9 mouse cellular contexts compared by ENCODE assay signal in genomic region chr12:108994436-108995031, GRCm38 (mm10).
DNase-seq lines count a peak whose midpoint lies in the region; ATAC-seq and TF ChIP-seq lines count a peak whose summit lies in the region.
"Had no signal": no experiment of that assay in that cellular context is flagged by ENCODE, and none has a peak within 500 bp of the region (broad histone marks: within the 10 kb centered on the region; RNA-seq: fewer than 3 reads in every experiment).

No protein-coding gene starts in this region.

- no peak for ATAC-seq in intestine, postnatal 0 days
- 0 out of 2 replicates have a peak, but pooled peaks have one; percentile 36 for ATAC-seq in liver, embryonic 11.5 days (replicated peaks; ENCODE audit: low FRiP score)
- peak; percentile 58; the same call in 1 of the 2 replicates for ATAC-seq in stomach, postnatal 0 days (ENCODE audit: low FRiP score, low TSS enrichment)

- intact Hi-C loops in heart, adult 2 months (cut with DNase I), result no loop called here

- no peaks in the 10 kb centered on the region for H3K36me3 ChIP-seq in heart, adult 2 months (ENCODE audit: control insufficient read depth, insufficient read depth, low read length)
- H3K36me3 ChIP-seq in intestine, postnatal 0 days (ENCODE audit: control insufficient read depth, insufficient read depth), result no peaks in the 10 kb centered on the region
- no peaks in the 10 kb centered on the region for H3K36me3 ChIP-seq in liver, embryonic 11.5 days (ENCODE audit: control insufficient read depth, insufficient read depth, low read length)
- no peaks in the 10 kb centered on the region for H3K36me3 ChIP-seq in stomach, postnatal 0 days (ENCODE audit: control insufficient read depth, insufficient read depth, low read length)

- H3K9ac ChIP-seq in heart, adult 2 months (ENCODE audit: low read depth, low read length), result no peak overlapping the region
- H3K9ac ChIP-seq in intestine, postnatal 0 days (ENCODE audit: low read depth, low read length), result no peak overlapping the region
- H3K9ac ChIP-seq in liver, embryonic 11.5 days (ENCODE audit: low read depth, low read length), result no peak overlapping the region
- H3K9ac ChIP-seq in stomach, postnatal 0 days (ENCODE audit: low read length), result no peak overlapping the region

- H3K9me3 ChIP-seq in intestine, postnatal 0 days (ENCODE audit: control insufficient read depth), result no peaks in the 10 kb centered on the region
- no peaks in the 10 kb centered on the region for H3K9me3 ChIP-seq in liver, embryonic 11.5 days (ENCODE audit: control insufficient read depth, low read length)
- no peaks in the 10 kb centered on the region for H3K9me3 ChIP-seq in stomach, postnatal 0 days (ENCODE audit: control insufficient read depth, low read length)

- H3K27me3 ChIP-seq in heart, adult 2 months (ENCODE audit: control insufficient read depth, insufficient read depth, low read length), result no peaks in the 10 kb centered on the region
- no peaks in the 10 kb centered on the region for H3K27me3 ChIP-seq in intestine, postnatal 0 days (replicated peaks; ENCODE audit: control insufficient read depth, insufficient read depth, low read length)
- no peaks in the 10 kb centered on the region; the same call in 1 of the 2 replicates for H3K27me3 ChIP-seq in liver, embryonic 11.5 days (replicated peaks; ENCODE audit: control insufficient read depth, insufficient read depth, low read length)
- H3K27me3 ChIP-seq in stomach, postnatal 0 days (ENCODE audit: control insufficient read depth, insufficient read depth, low read length), result no peaks in the 10 kb centered on the region

- WGBS in heart, adult 2 months, result 5% methylated on average over 19 of the region's 19 CpGs
- 7% methylated on average over 19 of the region's 19 CpGs for WGBS in intestine, postnatal 0 days
- WGBS in liver, embryonic 11.5 days, result 9% methylated on average over 19 of the region's 19 CpGs
- WGBS in stomach, postnatal 0 days, result 4% methylated on average over 19 of the region's 19 CpGs

- peak; percentile 12 to 22 for DNase-seq in cerebellum, postnatal 36 days
- DNase-seq in cerebellum, adult 11 months, result no peak
- peak; percentile 82 for DNase-seq in embryo, embryonic 11.5 days (ENCODE audit: low read depth, low spot score)
- peak; percentile 74 to 82 for DNase-seq in heart, adult 2 months
- DNase-seq in liver, embryonic 11.5 days (ENCODE audit: low spot score), result peak; percentile 84
- peak; percentile 87 for DNase-seq in neural tube, embryonic 10.5 days (ENCODE audit: extremely low spot score, low spot score)
- DNase-seq in stomach, postnatal 0 days (ENCODE audit: low spot score), result peak; percentile 85

- TF ChIP-seq EP300 in heart, adult 2 months (IDR thresholded peaks at IDR 0.05; ENCODE audit: insufficient read depth, low read depth, low read length), result no peak
- no peak for TF ChIP-seq EP300 in stomach, postnatal 0 days (optimal IDR thresholded peaks at IDR 0.05)

- TF ChIP-seq POLR2A in heart, adult 2 months (IDR thresholded peaks at IDR 0.05; ENCODE audit: insufficient read depth, low read depth, low read length), result no peak

- no peak for TF ChIP-seq CTCF in heart, adult 2 months (IDR thresholded peaks at IDR 0.05)
- peak; percentile 30 for TF ChIP-seq CTCF in intestine, postnatal 0 days (IDR thresholded peaks at IDR 0.05; ENCODE audit: low read depth)
- peak; percentile 45 for TF ChIP-seq CTCF in stomach, postnatal 0 days (IDR thresholded peaks at IDR 0.05; ENCODE audit: low read depth)

- H3K27ac ChIP-seq in heart, adult 2 months, result no peak overlapping the region
- H3K27ac ChIP-seq in intestine, postnatal 0 days (ENCODE audit: low read depth, low read length), result no peak overlapping the region
- H3K27ac ChIP-seq in liver, embryonic 11.5 days (ENCODE audit: low read depth, low read length), result no peak overlapping the region
- H3K27ac ChIP-seq in stomach, postnatal 0 days (replicated peaks), result no peak overlapping the region
- H3K27ac ChIP-seq: macrophage had no signal

- peak overlapping the region; percentile 44; the same call in 1 of the 2 replicates for H3K4me2 ChIP-seq in intestine, postnatal 0 days (replicated peaks; ENCODE audit: low read depth)
- peak overlapping the region; percentile 40; the same call in 1 of the 2 replicates for H3K4me2 ChIP-seq in liver, embryonic 11.5 days
- H3K4me2 ChIP-seq in stomach, postnatal 0 days (replicated peaks; ENCODE audit: low read depth), result peak overlapping the region; percentile 32; the same call in 1 of the 2 replicates

- no peaks in the 10 kb centered on the region for H3K79me2 ChIP-seq in heart, adult 2 months (replicated peaks; ENCODE audit: control insufficient read depth, insufficient read depth, low read length)

- H3K4me1 ChIP-seq in heart, adult 2 months (ENCODE audit: control insufficient read depth, insufficient read depth, low read length), result peaks cover 4% of the 10 kb centered on the region; the same call in 1 of the 2 replicates
- no peaks in the 10 kb centered on the region for H3K4me1 ChIP-seq in intestine, postnatal 0 days (replicated peaks; ENCODE audit: control insufficient read depth, insufficient read depth, low read length)
- peaks cover 2% of the 10 kb centered on the region; the same call in 1 of the 2 replicates for H3K4me1 ChIP-seq in liver, embryonic 11.5 days (replicated peaks; ENCODE audit: control insufficient read depth, insufficient read depth, low read length)
- no peaks in the 10 kb centered on the region for H3K4me1 ChIP-seq in stomach, postnatal 0 days (replicated peaks; ENCODE audit: control insufficient read depth, insufficient read depth)

- no peak overlapping the region for H3K4me3 ChIP-seq in heart, adult 2 months
- H3K4me3 ChIP-seq in intestine, postnatal 0 days (ENCODE audit: low read depth, low read length), result no peak overlapping the region
- H3K4me3 ChIP-seq in liver, embryonic 11.5 days (ENCODE audit: low read depth, low read length), result no peak overlapping the region
- H3K4me3 ChIP-seq in stomach, postnatal 0 days (ENCODE audit: low read depth, low read length), result no peak overlapping the region
